Mouse (Mus musculus) limb, embryonic 15.5 days (tissue): ENCODE data around the gene AI467606. TPM values are rescaled to one million over a fixed set of nuclear protein-coding genes. Genes with fewer than 3 reads are reported as not detected.

ENCODE experiments used
- ATAC-seq: fragments of 200-750 bp; cut with Nextera tagmentation; 2 replicates; pipeline ENCODE4 v1.8.0; 2017; ENCODE audit warnings: low read depth, moderate TSS enrichment; ENCODE audit not compliant: insufficient number of reproducible peaks, low FRiP score, low TSS enrichment
- H3K27ac ChIP-seq: fragments of 300-500 bp; sonication (generic); 2 replicates; pipeline ENCODE4 v1.5.1; 2015; ENCODE audit warnings: moderate library complexity, mild to moderate bottlenecking, inconsistent platforms
- H3K27me3 ChIP-seq: fragments of 300-500 bp; sonication (generic); 2 replicates; pipeline ENCODE4 v1.6.1; 2015; ENCODE audit warnings: inconsistent platforms
- H3K36me3 ChIP-seq: fragments of 300-500 bp; sonication (generic); 2 replicates; pipeline ENCODE4 v1.6.1; 2015; ENCODE audit warnings: inconsistent platforms
- H3K4me1 ChIP-seq: fragments of 300-500 bp; sonication (generic); 2 replicates; pipeline ENCODE4 v1.6.1; 2015; ENCODE audit warnings: inconsistent platforms
- H3K4me2 ChIP-seq: fragments of 300-500 bp; sonication (generic); 2 replicates; pipeline ENCODE4 v1.6.1; 2015; ENCODE audit warnings: mild to moderate bottlenecking, inconsistent platforms
- H3K4me3 ChIP-seq: fragments of 300-500 bp; sonication (generic); 2 replicates; pipeline ENCODE4 v1.5.1; 2015; ENCODE audit warnings: mild to moderate bottlenecking, inconsistent platforms
- H3K9ac ChIP-seq: fragments of 300-500 bp; sonication (generic); 2 replicates; pipeline ENCODE4 v1.6.1; 2015; ENCODE audit warnings: inconsistent platforms
- H3K9me3 ChIP-seq: fragments of 300-500 bp; sonication (generic); 2 replicates; pipeline ENCODE4 v1.6.1; 2016; ENCODE audit warnings: inconsistent platforms
- WGBS: fragments of 180-500 bp; shearing (Covaris S2); methylation state at CpG from one replicate; pipeline ENCODE4 v1.1.7; 2015; 5-methylcytosine and 5-hydroxymethylcytosine counted together
- polyA plus RNA-seq: library from polyadenylated mRNA; unstranded; fragments of >200 nt; fragmentation: Nextera tagmentation; extraction: Ambion mirVana; gene quantifications from 2 replicates; pipeline ENCODE4 v1.2.1, GENCODE M21; 2015

Gene AI467606
- polyA plus RNA-seq, 1 experiment from 2014 or later, result 5.3 TPM

DNA sequence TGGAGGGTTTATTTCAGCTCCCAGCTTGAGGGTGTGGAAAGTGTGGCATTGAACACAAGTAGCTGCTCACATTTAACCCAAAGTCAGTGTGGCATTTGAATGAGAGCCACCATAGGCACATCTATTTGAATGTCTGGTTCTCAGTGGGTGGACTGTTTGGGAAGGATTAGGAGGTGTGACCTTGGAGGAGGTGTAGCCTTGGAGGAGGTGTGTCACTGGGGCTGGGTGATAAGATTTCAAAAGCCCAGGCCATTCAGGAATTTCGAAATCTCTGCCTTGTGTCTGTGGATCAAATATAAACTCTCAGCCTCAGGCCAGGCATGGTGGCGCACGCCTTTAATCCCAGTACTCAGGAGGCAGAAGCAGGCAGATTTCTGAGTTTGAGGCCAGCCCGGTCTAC, 7.8 kb downstream of the AI467606 start:
- H3K27ac ChIP-seq, result no peak overlapping the region
- H3K4me2 ChIP-seq, result no peak overlapping the region
- 0 out of 2 replicates have a peak, but pooled peaks cover under 1% of the 10 kb centered on the region for H3K4me1 ChIP-seq
- H3K27me3 ChIP-seq, result no peaks in the 10 kb centered on the region
- no peaks in the 10 kb centered on the region for H3K36me3 ChIP-seq
- no peak overlapping the region for H3K4me3 ChIP-seq
- no peak overlapping the region for H3K9ac ChIP-seq
- 77% methylated on average over 4 of the region's 4 CpGs for WGBS
- ATAC-seq, result no peak
- H3K9me3 ChIP-seq, result no peaks in the 10 kb centered on the region

DNA sequence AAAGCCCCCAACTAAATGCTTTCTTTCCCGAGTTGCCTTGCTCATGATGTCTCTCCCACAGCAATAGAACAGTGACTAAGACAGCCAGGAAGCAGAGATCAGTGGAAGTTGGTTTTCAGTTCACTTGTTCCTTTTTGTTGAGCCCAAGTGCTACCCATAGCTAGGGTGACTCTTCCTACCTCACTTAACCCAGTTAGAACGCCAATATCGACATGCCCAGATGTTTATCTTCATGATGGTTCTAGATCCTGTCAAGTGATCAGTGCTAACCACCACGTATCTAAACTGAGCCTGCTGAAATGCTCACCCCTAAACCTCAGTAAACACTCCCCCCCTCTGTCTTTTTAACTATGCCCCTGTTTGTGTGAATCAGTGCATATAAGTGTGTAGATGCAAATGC, 8.4 kb downstream of the AI467606 start:
- no peak for ATAC-seq
- Histone ChIP-seq H3K4me2 (no peak overlapping the region), H3K36me3 (no peaks in the 10 kb centered on the region), H3K9ac (no peak overlapping the region), H3K4me3 (no peak overlapping the region), H3K4me1 (peaks cover 7% of the 10 kb centered on the region), H3K27me3 (no peaks in the 10 kb centered on the region), H3K9me3 (no peaks in the 10 kb centered on the region), H3K27ac (no peak overlapping the region)
- WGBS, result 86% methylated on average over 4 of the region's 4 CpGs

DNA sequence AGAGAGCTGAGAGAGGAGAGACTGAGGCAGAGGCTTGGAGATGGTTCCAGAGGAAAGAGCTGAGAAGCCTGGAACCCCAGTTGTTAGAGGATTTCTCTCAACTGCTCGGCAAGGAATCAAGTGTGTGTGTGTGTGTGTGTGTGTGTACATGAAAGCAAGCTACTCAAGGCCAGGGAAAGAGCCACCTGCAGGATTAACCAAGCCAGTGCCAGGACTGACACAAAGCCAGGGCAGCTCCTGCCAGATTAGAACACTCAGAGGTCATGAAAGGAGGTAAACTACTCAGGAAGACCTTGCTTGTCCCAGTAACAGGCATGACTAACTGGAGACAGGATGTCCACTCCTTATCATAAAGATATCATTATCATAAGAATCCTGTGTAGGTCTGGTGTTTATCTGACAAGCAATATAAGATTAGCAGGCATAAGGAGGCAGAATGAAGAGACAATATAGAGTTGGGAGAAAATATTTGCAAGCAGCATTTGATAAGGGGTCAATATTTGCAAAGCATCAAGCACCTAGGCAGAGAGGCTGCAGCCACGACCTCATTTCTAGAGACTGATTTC, 10.4 kb downstream of the AI467606 start:
- Histone ChIP-seq H3K4me3 (no peak overlapping the region), H3K9ac (no peak overlapping the region), H3K27ac (no peak overlapping the region), H3K36me3 (no peaks in the 10 kb centered on the region), H3K4me1 (peaks cover 13% of the 10 kb centered on the region), H3K4me2 (no peak overlapping the region), H3K9me3 (no peaks in the 10 kb centered on the region), H3K27me3 (no peaks in the 10 kb centered on the region)
- WGBS, result 36% methylated on average over 2 of the region's 2 CpGs
- no peak for ATAC-seq

DNA sequence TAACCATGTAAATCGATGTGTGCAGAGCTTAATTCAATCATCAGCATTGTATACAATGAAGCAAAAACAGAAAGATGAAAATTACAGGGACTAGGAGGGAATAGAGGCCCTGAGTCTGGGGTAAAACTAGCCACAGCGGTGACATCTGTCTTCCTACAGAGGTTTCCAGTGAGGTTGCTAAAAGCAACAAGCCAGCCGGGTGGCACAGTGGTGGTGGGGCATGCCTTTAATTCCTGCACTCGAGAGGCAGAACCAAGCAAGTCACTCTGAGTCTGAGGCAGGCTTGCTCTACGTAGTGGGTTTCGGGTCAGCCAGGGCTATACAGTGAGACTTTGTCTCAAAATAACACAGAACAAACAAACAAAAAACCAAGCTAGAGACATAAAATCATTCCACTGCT, 11.0 kb downstream of the AI467606 start:
- H3K4me1 ChIP-seq, result peaks cover 13% of the 10 kb centered on the region
- WGBS, result 74% methylated on average over 6 of the region's 6 CpGs
- no peak overlapping the region for H3K4me2 ChIP-seq
- no peak overlapping the region for H3K4me3 ChIP-seq
- no peaks in the 10 kb centered on the region for H3K27me3 ChIP-seq
- no peak overlapping the region for H3K9ac ChIP-seq
- no peaks in the 10 kb centered on the region for H3K36me3 ChIP-seq
- H3K27ac ChIP-seq, result no peak overlapping the region
- H3K9me3 ChIP-seq, result no peaks in the 10 kb centered on the region
- ATAC-seq, result no peak

DNA sequence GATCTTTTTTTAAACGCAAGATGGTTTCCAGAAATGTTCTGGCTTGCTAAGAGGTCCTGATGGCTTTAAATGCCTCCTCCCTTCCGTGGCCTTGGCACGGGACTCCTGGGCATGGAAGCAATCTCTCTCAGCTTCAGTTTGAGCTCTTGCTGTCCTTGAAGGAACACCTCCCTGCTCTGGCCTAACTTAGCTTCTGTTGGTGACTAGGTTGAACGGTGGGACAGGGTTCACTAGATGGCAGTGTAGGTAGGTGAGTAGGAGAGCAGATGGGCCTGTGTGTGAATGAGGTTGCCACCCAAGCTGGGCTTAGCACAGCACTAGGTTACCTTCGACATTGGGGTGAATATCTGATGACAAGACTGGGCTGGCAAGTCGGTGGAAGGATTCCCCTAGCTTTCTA, 12.8 kb downstream of the AI467606 start:
- H3K27me3 ChIP-seq, result no peaks in the 10 kb centered on the region
- H3K4me3 ChIP-seq, result no peak overlapping the region
- WGBS, result 61% methylated on average over 6 of the region's 6 CpGs
- H3K27ac ChIP-seq, result no peak overlapping the region
- H3K4me1 ChIP-seq, result peaks cover 13% of the 10 kb centered on the region
- H3K36me3 ChIP-seq, result no peaks in the 10 kb centered on the region
- no peak overlapping the region for H3K9ac ChIP-seq
- H3K9me3 ChIP-seq, result no peaks in the 10 kb centered on the region
- no peak for ATAC-seq
- H3K4me2 ChIP-seq, result no peak overlapping the region

DNA sequence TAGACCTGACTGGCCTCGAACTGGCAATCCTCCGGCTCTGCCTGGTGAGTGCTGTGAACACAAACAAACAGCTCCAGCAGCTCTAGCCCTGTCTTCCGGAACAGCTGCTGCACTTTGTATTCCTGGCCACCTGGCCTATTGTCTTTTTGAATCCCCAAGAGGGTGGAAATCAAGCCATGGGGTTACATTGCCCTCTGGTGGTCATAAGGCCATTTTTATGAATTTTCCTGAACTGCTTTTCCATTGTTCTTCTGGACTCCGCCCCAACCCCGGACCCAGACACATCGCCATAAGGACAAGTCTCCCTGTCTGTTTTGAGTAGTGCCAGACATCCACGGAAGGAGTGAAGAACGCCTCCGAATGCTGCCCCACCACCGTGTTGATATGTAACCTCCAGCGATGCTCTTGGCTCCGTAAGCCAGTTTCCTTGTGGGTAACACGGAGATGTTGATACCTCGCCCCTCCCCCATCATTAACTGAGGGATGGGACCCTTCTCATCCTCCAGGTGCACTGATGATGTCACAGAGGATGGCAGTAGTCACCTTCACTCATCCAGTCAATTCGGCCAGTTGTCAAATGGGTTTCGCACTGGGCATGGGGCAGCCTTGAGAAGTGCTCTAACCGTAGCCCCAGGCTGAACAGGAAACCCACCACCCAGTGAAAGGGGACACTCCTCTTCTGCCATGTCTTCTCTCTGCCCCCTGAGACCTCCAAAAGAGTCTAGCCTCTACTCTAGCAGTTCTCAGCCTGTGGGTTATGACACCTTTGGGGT, 13.6 kb downstream of the AI467606 start:
- WGBS, result 16% methylated on average over 17 of the region's 17 CpGs
- Histone ChIP-seq H3K4me2 (peak overlapping the region; percentile 51), H3K9ac (no peak overlapping the region; the same call in 1 of the 2 replicates), H3K27me3 (no peaks in the 10 kb centered on the region), H3K27ac (no peak overlapping the region), H3K4me3 (peak overlapping the region; percentile 33), H3K36me3 (no peaks in the 10 kb centered on the region), H3K4me1 (peaks cover 13% of the 10 kb centered on the region), H3K9me3 (no peaks in the 10 kb centered on the region)
- peak; percentile 20; the same call in 1 of the 2 replicates for ATAC-seq

DNA sequence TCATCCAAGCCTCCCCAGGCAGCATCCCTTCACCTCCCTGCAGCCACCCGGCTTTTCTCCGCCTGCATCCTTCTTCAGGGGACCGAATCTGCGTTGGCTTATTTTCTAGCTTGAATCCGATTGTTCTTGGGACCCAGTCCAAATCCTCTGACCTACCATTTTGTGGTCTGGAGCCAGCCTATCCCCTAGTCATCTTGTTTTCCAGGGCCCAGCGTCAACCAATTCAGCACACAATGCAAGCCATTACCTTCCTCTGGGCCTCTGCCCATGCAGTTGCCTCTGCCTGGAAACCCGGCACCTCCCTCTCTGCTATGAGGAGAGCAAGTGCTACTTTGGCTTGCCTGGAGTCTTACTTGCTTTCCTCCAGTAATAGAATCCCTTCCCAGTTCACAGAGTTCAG, 14.4 kb downstream of the AI467606 start:
- 66% methylated on average over 7 of the region's 7 CpGs for WGBS
- no peak for ATAC-seq
- no peak overlapping the region for H3K27ac ChIP-seq

DNA sequence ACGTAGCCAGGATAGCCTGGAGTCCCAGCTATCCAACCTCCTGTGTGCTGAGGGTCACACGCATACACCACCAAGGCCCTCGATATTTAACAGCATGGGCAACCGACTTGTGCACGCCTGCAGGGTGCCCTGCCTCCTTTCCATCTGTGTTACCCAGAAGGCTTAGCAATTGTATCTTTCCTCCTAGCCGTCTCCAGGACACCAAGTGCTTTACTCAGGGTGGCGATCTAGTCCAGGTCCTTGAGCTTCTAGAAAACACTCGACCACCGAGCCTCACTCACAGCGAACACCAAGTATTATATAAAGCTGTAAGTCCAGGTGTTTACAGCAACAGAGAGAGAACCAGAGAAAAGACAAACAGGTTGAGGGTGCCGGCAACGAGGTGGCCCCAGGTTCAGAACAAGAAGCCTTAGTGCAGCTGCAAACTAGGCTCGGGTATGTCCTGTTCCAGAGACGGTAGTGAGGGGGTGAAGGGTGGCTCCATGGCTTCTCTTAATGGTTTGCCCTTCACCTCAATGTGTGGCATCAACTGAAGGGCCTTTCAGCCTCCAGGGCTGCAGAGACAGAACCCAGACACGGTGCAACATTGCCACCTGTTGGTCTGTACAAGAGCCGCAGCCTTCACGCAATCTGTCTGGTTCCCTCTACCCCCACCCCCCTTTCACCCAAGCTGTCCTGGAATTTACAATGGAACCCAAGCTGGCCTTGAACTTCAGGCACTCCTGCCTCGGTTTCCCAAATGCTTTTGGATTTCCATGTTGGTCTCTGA, 19.3 kb downstream of the AI467606 start:
- H3K9ac ChIP-seq, result no peak overlapping the region
- peaks cover 8% of the 10 kb centered on the region; the same call in 1 of the 2 replicates for H3K4me1 ChIP-seq
- H3K4me3 ChIP-seq, result no peak overlapping the region
- no peak for ATAC-seq
- H3K4me2 ChIP-seq, result no peak overlapping the region
- no peaks in the 10 kb centered on the region for H3K9me3 ChIP-seq
- H3K27ac ChIP-seq, result no peak overlapping the region
- 38% methylated on average over 18 of the region's 18 CpGs for WGBS
- no peaks in the 10 kb centered on the region for H3K27me3 ChIP-seq
- no peaks in the 10 kb centered on the region for H3K36me3 ChIP-seq

More for the DNA sequence above, 14.4 kb downstream of the AI467606 start:
- Histone ChIP-seq H3K9me3 (no peaks in the 10 kb centered on the region), H3K36me3 (no peaks in the 10 kb centered on the region), H3K9ac (no peak overlapping the region), H3K4me2 (no peak overlapping the region), H3K4me3 (no peak overlapping the region), H3K4me1 (peaks cover 13% of the 10 kb centered on the region), H3K27me3 (no peaks in the 10 kb centered on the region)

DNA sequence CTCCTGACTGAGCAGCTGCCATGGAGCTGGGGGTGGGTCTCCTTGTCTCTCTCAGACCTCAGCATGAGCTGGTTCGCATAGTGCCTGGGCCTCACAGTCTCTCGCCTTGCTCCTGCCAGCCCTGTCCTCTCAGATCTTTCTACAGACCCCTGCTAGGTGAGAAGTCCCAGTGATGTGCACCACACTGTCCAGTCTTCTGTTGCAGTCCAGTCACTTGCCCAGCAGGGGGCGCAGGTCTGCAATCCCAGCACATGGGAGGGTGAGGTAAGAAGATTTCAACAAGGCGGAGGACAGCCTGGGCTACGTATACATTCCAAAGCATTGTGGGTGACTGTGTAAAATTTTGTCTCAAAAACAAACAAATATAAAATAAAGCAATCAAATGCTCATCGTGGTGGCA, 20.3 kb downstream of the AI467606 start:
- 44% methylated on average over 6 of the region's 6 CpGs for WGBS
- ATAC-seq, result no peak

DNA sequence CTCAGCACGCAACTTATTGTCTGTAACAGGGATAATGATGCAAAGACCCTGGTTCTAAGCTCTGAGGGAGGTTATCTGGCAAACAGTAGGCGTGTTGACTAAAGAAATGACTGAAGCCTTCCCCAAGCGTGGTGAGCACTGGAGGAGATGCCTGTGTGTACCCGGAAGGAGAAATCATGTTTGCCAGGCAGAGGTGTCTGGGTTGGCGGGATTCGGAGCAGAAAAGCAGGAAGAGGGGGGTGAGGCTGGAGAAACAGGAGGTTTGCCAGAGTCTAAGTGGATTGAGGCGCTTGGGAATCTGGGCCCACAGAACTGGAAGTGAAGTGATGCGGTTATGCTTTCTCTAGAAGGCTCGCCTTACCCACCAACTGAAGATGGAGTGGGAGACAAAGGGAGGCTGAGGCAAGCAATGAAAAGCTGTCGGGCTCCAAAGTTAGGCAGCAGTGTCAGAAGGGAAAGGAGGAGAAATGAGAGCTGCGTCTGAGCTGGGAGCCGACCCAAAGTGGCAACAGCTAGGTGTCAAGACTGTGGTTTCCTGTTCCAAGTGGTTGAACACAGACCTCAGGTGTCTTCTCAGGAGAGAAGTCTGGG, 21.2 kb downstream of the AI467606 start:
- no peak for ATAC-seq
- H3K9me3 ChIP-seq, result no peaks in the 10 kb centered on the region
- H3K27ac ChIP-seq, result no peak overlapping the region
- WGBS, result 74% methylated on average over 12 of the region's 12 CpGs
- H3K9ac ChIP-seq, result no peak overlapping the region
- no peaks in the 10 kb centered on the region for H3K36me3 ChIP-seq
- H3K4me2 ChIP-seq, result no peak overlapping the region
- H3K4me1 ChIP-seq, result peaks cover 8% of the 10 kb centered on the region; the same call in 1 of the 2 replicates
- H3K27me3 ChIP-seq, result no peaks in the 10 kb centered on the region
- H3K4me3 ChIP-seq, result no peak overlapping the region

More for the DNA sequence above, 20.3 kb downstream of the AI467606 start:
- Histone ChIP-seq H3K4me3 (no peak overlapping the region), H3K27me3 (no peaks in the 10 kb centered on the region), H3K4me1 (peaks cover 8% of the 10 kb centered on the region; the same call in 1 of the 2 replicates), H3K9me3 (no peaks in the 10 kb centered on the region), H3K9ac (no peak overlapping the region), H3K36me3 (no peaks in the 10 kb centered on the region), H3K4me2 (no peak overlapping the region), H3K27ac (no peak overlapping the region)

DNA sequence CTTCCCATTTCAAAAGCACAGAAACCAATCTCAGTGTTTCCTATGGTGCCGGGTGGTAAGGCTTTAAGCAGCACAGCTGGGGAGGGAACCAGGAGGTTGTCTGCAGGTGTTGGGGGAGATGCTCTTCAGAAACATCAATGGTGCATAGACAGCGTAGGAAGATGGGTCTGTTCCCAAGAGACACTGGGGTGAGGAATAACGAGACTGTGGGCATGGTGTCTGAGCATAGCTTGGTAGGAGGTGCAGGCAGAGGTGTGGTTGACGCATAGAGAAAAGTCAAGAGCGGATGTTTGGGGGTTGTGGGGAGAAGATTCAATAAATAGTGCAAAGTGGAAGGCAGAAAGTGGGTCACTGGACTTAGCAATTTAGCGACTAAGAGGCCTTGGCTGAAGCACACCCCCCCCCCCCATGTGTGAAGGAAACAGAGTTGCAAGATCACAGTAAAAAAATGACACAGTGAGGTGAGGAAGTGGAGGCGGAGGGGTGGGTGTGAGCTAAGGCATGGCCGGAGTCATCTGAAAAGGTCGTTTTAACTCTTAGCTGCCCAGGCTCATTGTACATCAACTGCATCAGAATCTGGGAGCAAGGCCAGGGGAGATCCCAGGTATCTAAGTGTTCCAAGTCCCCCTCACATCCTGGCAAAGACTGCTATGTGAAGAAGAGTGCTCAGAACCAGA, 21.9 kb downstream of the AI467606 start:
- 38% methylated on average over 9 of the region's 9 CpGs for WGBS

More for the DNA sequence above, 21.9 kb downstream of the AI467606 start:
- H3K9me3 ChIP-seq, result no peaks in the 10 kb centered on the region
- ATAC-seq, result no peak
- H3K36me3 ChIP-seq, result no peaks in the 10 kb centered on the region
- H3K4me3 ChIP-seq, result no peak overlapping the region
- no peak overlapping the region for H3K27ac ChIP-seq
- H3K4me1 ChIP-seq, result peaks cover 14% of the 10 kb centered on the region
- no peak overlapping the region for H3K9ac ChIP-seq
- no peaks in the 10 kb centered on the region for H3K27me3 ChIP-seq
- no peak overlapping the region for H3K4me2 ChIP-seq
